Mouse (Mus musculus): ENCODE data around the gene Dnajc4.

Dnajc4 gene

DNA sequence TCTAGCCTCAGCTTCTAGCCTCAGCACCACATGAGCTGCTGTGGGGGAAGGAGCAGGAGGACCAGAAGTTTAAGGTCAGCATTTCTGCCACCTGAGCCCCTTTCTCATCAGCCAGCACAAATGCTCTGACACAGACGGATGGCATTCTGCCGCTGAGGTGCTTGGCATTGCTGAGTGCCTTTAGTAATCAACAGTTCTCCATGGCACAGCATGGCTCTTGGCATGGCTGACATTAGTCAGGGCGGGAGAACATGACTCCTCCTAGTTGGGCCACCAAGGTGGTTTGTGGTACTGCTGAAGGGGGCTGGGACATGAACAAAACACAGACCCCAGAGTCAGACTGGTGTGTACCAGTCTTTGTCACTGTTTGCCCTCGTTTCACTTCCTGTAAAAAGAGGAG lies 44.2 kb downstream of the Dnajc4 start:
- no peak for DNase-seq (ENCODE audit: low read depth, low spot score)

GRCm38 (mm10) chr19:6947742-6948141 lies 44.6 kb downstream of the Dnajc4 start:
- no peak for DNase-seq (ENCODE audit: low read depth, low spot score)

GRCm38 (mm10) chr19:6943709-6944108 lies 48.7 kb downstream of the Dnajc4 start:
- DNase-seq (ENCODE audit: low read depth, low spot score), result no peak

DNA sequence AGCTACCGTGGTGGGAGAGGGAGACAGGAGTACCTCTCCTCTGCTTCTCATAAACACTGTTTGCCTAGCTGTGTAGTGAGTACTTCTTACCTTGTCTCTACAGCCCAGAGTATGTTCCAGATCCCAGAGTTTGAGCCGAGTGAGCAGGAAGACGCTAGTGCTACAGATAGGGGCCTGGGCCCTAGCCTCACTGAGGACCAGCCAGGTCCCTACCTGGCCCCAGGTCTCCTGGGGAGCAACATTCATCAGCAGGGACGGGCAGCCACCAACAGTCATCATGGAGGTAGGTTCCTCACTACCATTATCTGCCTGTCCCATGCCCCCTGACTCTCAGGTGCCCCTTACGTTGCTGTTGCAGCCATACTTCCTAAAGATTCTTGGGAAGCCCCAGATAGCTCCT lies 49.6 kb downstream of the Dnajc4 start:
- no peak for DNase-seq (ENCODE audit: low read depth, low spot score)

GRCm38 (mm10) chr19:6942249-6942691 lies 50.1 kb downstream of the Dnajc4 start, which contains the start of gene Gpr137:
Gene Gpr137 (minus strand): TSS chr19:6942480.
- DNase-seq (ENCODE audit: low read depth, low spot score), result peak; percentile 89

- DNase-seq (ENCODE audit: low read depth, low spot score), result peak; percentile 84
Measured at GRCm38 (mm10) chr19:6941372-6942248, 50.8 kb downstream of the Dnajc4 start, which contains the start of gene Bad. Gene Bad (plus strand): TSS chr19:6941861.

DNA sequence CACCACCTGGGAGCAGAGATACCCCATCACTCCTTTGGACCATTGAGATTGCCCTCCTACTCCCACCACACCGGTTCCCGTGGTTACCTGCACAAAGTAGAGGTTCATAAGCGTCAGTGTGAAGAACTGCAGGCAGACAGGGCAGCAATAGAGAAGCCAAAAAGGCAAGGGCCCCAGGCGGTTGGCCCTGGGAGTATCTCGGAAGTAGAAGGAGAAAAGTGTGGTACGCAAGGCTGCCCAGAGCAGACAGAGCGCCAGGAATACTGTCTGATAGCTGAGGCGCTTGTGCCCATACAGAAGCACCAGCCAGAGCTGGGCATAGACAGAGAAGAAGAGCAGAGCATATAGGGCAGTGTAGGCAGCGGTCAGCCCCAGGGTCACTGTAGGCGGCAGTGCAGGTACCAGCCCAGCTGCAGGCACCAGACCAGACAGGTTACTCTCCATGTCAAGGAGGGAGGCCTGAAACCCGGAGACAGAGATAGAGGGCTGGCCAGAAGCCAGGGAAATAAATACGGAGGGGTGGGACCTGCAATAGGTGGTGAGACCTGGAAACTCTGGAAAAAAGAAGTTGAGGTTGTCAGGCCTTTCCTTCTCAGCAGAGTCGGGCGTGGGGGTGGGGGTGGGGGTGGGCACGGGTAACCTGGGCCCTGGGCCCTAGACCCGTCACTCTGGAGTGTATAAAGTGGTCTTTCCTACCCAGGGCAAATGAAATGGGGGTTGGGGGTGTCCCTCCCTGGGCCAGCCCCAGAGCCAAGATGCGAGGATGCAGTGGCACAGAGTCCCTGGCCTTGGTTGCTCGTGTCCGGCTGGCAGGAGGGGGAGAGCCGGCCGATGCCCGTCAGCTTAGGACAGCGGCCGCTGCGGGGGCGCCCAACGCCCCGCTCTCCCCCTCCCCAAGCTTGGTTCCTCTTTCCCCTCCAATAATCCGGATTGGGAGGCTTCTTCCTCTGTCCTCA lies 51.7 kb downstream of the Dnajc4 start:
- DNase-seq (ENCODE audit: low read depth, low spot score), result no peak

DNA sequence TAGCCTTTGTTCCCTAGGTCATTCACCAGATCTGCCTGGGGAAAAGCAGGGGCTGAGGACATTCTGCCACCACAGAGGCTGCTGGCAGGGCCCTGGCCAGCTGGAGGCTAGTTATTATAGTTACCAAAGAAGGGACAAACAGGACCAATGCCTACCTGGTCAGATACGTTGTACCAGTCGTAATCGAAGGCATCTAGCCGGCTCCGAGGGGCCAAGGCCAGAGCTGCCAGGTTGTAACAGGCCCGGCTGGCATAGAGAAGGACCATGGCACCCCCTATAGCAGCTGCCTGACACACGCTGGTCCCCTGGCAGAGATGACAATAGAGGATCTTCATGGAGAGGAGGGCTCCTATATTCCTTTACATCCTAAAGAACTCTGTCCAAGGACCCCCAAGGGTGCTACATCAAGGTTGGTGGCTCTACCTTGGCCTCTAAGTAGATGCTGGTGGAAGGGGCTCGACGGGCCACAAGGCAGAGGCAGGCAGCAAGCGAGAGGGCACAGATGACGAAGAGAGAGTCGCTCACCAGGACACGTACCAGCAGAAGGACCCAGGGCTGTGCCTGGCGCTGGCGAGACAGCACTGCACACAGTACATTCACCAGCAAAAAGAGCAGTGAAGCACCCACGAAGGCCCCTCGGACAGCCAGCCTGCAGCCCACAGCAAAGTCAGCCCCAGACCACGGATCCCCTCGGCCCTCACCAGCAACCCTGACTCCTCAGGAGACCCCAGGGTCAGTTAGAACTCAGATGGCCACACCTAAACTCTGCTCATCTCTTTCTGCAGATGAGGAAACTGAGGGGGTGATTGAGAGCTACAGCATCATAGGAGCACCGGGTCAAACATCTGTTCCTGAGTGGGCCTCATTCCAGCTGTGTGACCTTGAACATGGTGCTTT lies 53.0 kb downstream of the Dnajc4 start:
- DNase-seq (ENCODE audit: low read depth, low spot score), result no peak
